Mouse (Mus musculus) brain, embryonic 14.5 days (tissue): Measurements from ENCODE around the gene Olfr1215.
"Not testable (repeated sequence)": the region's sequence is repeated elsewhere in the genome, so short reads cannot be mapped to it uniquely, and the experiment has no call there.

Experiments
- CTCF ChIP-seq: fragments of 200-500 bp; IDR thresholded peaks from 2 replicates; pipeline ENCODE4 v1.5.1; 2012; ENCODE audit warnings: inconsistent platforms, mild to moderate bottlenecking, moderate library complexity, borderline replicate concordance; ENCODE audit not compliant: insufficient read depth, insufficient read length; ENCODE audit errors: extremely low read depth
- POLR2A ChIP-seq: fragments of 200-500 bp; IDR thresholded peaks from 2 replicates; pipeline ENCODE4 v1.6.1; 2012; ENCODE audit warnings: mild to moderate bottlenecking, inconsistent platforms, borderline replicate concordance; ENCODE audit not compliant: poor library complexity, insufficient read depth, insufficient read length, severe bottlenecking; ENCODE audit errors: extremely low read depth

DNA sequence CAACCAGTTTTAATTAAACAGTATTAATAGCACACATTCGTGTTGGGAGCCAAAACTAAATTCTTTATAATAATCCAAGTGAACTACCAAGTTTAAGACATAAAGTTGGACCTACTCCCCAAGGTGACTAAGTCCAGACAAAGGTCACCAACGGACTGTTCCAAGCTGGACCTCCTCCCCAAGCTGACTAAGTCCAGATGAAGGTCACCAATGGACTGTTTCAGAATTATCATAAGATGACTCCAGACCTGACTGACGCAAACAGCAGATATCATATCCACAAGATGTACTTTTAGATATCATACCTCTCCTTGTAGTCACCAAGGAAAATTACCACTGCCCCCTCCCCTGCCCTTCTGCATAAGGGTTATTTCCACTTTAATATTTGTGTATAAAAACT lies 14.7 kb upstream of the Olfr1215 start:
- TF ChIP-seq POLR2A, CTCF: not testable (repeated sequence)
